Mouse (Mus musculus): ENCODE results near the gene Cacna1d.

The Cacna1d gene

GRCm38 (mm10) chr14:30457897-30458296, 33.4 kb downstream of the Cacna1d start:
- peak; percentile 62 for DNase-seq

- DNase-seq: no peak
Measured at GRCm38 (mm10) chr14:30457436-30457835, 33.8 kb downstream of the Cacna1d start.

GRCm38 (mm10) chr14:30455801-30456595, 35.3 kb downstream of the Cacna1d start:
- no peak for DNase-seq

GRCm38 (mm10) chr14:30439915-30440314, 51.3 kb downstream of the Cacna1d start:
- no peak for DNase-seq

- DNase-seq: peak; percentile 19
Measured at GRCm38 (mm10) chr14:30435316-30435715, 55.9 kb downstream of the Cacna1d start.

GRCm38 (mm10) chr14:30430446-30430845, 60.8 kb downstream of the Cacna1d start:
- DNase-seq: no peak

- DNase-seq: no peak
Measured at GRCm38 (mm10) chr14:30430026-30430425, 61.2 kb downstream of the Cacna1d start.

- DNase-seq: peak; percentile 22
Measured at GRCm38 (mm10) chr14:30429606-30430005, 61.6 kb downstream of the Cacna1d start.

GRCm38 (mm10) chr14:30428757-30429156, 62.5 kb downstream of the Cacna1d start:
- no peak for DNase-seq

GRCm38 (mm10) chr14:30425876-30426275, 65.4 kb downstream of the Cacna1d start:
- no peak for DNase-seq

- no peak for DNase-seq
Measured at GRCm38 (mm10) chr14:30425175-30425574, 66.1 kb downstream of the Cacna1d start.

GRCm38 (mm10) chr14:30424638-30425037, 66.6 kb downstream of the Cacna1d start:
- DNase-seq: no peak

GRCm38 (mm10) chr14:30422376-30423140, 68.7 kb downstream of the Cacna1d start:
- DNase-seq: peak; percentile 71

- DNase-seq: no peak
Measured at GRCm38 (mm10) chr14:30419458-30419857, 71.8 kb downstream of the Cacna1d start.

GRCm38 (mm10) chr14:30419046-30419445, 72.2 kb downstream of the Cacna1d start:
- DNase-seq: no peak

GRCm38 (mm10) chr14:30415830-30416229, 75.4 kb downstream of the Cacna1d start:
- no peak for DNase-seq

- DNase-seq: no peak
Measured at GRCm38 (mm10) chr14:30414131-30414530, 77.1 kb downstream of the Cacna1d start.

- DNase-seq: no peak
Measured at GRCm38 (mm10) chr14:30409331-30409730, 81.9 kb downstream of the Cacna1d start.

GRCm38 (mm10) chr14:30405456-30406225, 85.6 kb downstream of the Cacna1d start:
- DNase-seq: peak; percentile 42

- DNase-seq: no peak
Measured at GRCm38 (mm10) chr14:30378306-30378705, 112.9 kb downstream of the Cacna1d start.

GRCm38 (mm10) chr14:30372878-30373277, 118.4 kb downstream of the Cacna1d start:
- peak; percentile 31 for DNase-seq

- no peak for DNase-seq
Measured at GRCm38 (mm10) chr14:30371070-30371469, 120.2 kb downstream of the Cacna1d start.

- DNase-seq: no peak
Measured at GRCm38 (mm10) chr14:30367074-30367473, 124.2 kb downstream of the Cacna1d start.
